Mouse (Mus musculus) kidney, embryonic 16.5 days (tissue): ENCODE data around the gene Mettl22. TPM values are rescaled to one million over a fixed set of nuclear protein-coding genes. Genes with fewer than 3 reads are reported as not detected.

ENCODE experiments used
- ATAC-seq: fragments of 200-750 bp; cut with Nextera tagmentation; 2 replicates; pipeline ENCODE4 v1.8.0; 2017; ENCODE audit warnings: moderate TSS enrichment; ENCODE audit not compliant: low FRiP score, low TSS enrichment
- H3K27ac ChIP-seq: fragments of 300-500 bp; sonication (generic); 2 replicates; pipeline ENCODE4 v1.5.1; 2014; ENCODE audit warnings: low read length
- H3K27me3 ChIP-seq: fragments of 300-500 bp; sonication (generic); 2 replicates; pipeline ENCODE4 v1.6.1; 2014; ENCODE audit warnings: low read length, control low read depth, mixed read lengths; ENCODE audit not compliant: insufficient read depth
- H3K36me3 ChIP-seq: fragments of 300-500 bp; sonication (generic); 2 replicates; pipeline ENCODE4 v1.6.1; 2014; ENCODE audit warnings: low read length, control low read depth, mixed read lengths; ENCODE audit not compliant: insufficient read depth
- H3K4me1 ChIP-seq: fragments of 300-500 bp; sonication (generic); 2 replicates; pipeline ENCODE4 v1.6.1; 2014; ENCODE audit warnings: low read length, control low read depth, mixed read lengths; ENCODE audit not compliant: insufficient read depth
- H3K4me2 ChIP-seq: fragments of 300-500 bp; sonication (generic); replicated peaks from 2 replicates; pipeline ENCODE4 v1.6.1; 2014; ENCODE audit warnings: low read depth, low read length
- H3K4me3 ChIP-seq: fragments of 300-500 bp; sonication (generic); 2 replicates; pipeline ENCODE4 v1.5.1; 2014; ENCODE audit warnings: mild to moderate bottlenecking, low read length
- H3K9ac ChIP-seq: fragments of 300-500 bp; sonication (generic); replicated peaks from 2 replicates; pipeline ENCODE4 v1.6.1; 2014; ENCODE audit warnings: low read length
- H3K9me3 ChIP-seq: fragments of 300-500 bp; sonication (generic); 2 replicates; pipeline ENCODE4 v1.6.1; 2016; ENCODE audit warnings: low read length, control low read depth
- WGBS: fragments of 180-500 bp; shearing (Covaris S2); extraction: QIAGEN DNeasy Blood & Tissue Kit; methylation state at CpG from one replicate; pipeline ENCODE4 v1.1.7; 2014; 5-methylcytosine and 5-hydroxymethylcytosine counted together
- polyA plus RNA-seq: library from polyadenylated mRNA; unstranded; fragments of >200 nt; fragmentation: Nextera tagmentation; extraction: Ambion mirVana; gene quantifications from 2 replicates; pipeline ENCODE4 v1.2.1, GENCODE M21; 2015

Gene Mettl22
- polyA plus RNA-seq, 1 experiment from 2014 or later: 20.5 TPM

DNA sequence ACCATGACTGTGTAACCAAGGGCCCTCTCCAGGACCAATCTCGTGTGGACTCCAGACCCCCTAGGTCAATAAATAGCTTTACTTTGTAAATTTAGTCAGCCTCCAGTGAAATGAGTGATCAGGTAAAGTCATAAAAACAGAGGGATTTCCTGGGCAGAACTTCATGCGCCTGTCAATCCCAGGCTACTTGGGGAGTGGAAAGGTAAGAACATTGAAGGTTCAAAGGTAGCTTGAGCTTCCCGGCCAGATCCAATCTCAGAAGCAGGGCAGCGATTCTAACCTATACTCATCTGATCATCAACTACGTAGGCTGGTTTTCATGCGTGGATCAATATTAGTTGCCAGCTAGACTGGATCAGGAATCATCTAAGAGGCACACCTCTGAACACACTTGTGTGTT is 24.3 kb upstream of the Mettl22 start:
- H3K27ac ChIP-seq: no peak overlapping the region
- H3K4me1 ChIP-seq: no peaks in the 10 kb centered on the region
- H3K36me3 ChIP-seq: no peaks in the 10 kb centered on the region
- no peak overlapping the region for H3K4me3 ChIP-seq
- no peaks in the 10 kb centered on the region for H3K9me3 ChIP-seq
- no peaks in the 10 kb centered on the region for H3K27me3 ChIP-seq
- 82% methylated on average over 6 of the region's 6 CpGs for WGBS
- no peak overlapping the region for H3K9ac ChIP-seq
- ATAC-seq: no peak
- no peak overlapping the region for H3K4me2 ChIP-seq

DNA sequence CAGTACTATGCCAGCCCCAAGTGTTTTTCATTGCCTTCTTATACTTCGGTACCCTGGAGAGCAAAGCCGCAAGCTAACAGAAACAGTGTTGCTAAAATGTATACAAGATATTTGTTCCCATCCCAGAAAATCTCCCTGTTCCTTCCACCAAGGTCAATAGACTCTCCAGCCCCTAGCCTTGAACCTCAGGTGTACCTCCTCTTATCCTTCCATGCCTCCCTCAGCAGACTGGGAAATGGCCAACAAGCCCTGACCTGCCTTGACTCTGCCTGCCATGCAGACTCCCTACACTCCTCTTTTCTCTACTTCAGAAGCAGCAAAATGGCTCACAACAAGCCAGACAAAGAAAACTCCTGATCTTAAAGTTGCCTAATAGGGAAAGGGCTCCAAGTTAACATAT is 17.3 kb upstream of the Mettl22 start:
- H3K9me3 ChIP-seq: no peaks in the 10 kb centered on the region
- H3K4me2 ChIP-seq: no peak overlapping the region
- no peak overlapping the region for H3K9ac ChIP-seq
- ATAC-seq: no peak
- 93% methylated on average over 2 of the region's 2 CpGs for WGBS
- no peak overlapping the region for H3K27ac ChIP-seq
- H3K27me3 ChIP-seq: 0 out of 2 replicates have a peak, but pooled peaks cover 2% of the 10 kb centered on the region
- H3K36me3 ChIP-seq: no peaks in the 10 kb centered on the region
- H3K4me3 ChIP-seq: no peak overlapping the region
- no peaks in the 10 kb centered on the region for H3K4me1 ChIP-seq

DNA sequence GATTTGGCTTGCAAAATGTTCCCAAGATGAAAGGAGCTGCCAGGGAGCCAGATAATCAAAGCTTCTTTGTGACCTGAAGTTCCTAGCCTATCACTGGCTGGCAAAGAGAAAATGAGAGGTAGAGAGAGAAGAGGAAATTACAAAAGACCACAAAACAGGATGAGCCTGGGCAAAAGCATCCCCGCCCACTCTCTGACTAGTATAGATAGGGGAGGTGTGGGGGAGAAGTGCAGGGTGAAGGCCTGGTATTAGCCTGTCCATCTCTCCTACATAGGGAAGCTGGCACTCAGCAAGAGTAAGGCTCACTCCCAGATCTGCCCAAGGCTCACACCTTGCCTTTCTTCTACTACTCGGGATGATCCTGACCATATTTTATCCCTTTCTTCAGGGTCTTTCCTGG is 15.4 kb upstream of the Mettl22 start:
- Histone ChIP-seq H3K4me2 (no peak overlapping the region), H3K27ac (no peak overlapping the region), H3K4me3 (no peak overlapping the region), H3K9me3 (no peaks in the 10 kb centered on the region), H3K27me3 (0 out of 2 replicates have a peak, but pooled peaks cover 2% of the 10 kb centered on the region), H3K9ac (no peak overlapping the region), H3K4me1 (no peaks in the 10 kb centered on the region), H3K36me3 (no peaks in the 10 kb centered on the region)
- 42% methylated on average over 2 of the region's 2 CpGs for WGBS
- no peak for ATAC-seq

DNA sequence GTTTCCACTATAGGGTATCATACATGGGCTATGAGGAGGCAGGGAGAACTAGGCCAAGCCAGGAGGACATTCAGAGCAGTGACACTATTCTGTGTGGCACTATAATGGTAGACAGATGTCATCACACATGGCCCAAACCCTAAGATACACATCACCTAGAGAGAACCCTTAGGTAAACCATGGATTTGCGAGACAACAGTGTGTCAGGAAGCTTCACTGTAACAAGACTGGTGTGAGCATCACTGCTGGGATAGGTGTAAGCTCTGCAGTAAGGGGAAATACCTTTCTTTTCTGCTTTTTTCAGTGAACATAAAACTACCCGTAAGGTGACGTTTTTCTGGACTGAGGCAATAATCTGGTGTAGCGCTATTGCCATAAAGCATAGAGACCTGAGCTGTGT is 12.2 kb upstream of the Mettl22 start:
- no peak overlapping the region for H3K27ac ChIP-seq
- H3K4me3 ChIP-seq: no peak overlapping the region
- no peak overlapping the region for H3K9ac ChIP-seq
- 0 out of 2 replicates have a peak, but pooled peaks cover 2% of the 10 kb centered on the region for H3K27me3 ChIP-seq
- ATAC-seq: no peak
- no peaks in the 10 kb centered on the region for H3K9me3 ChIP-seq
- no peak overlapping the region for H3K4me2 ChIP-seq
- H3K4me1 ChIP-seq: no peaks in the 10 kb centered on the region
- 91% methylated on average over 4 of the region's 4 CpGs for WGBS
- no peaks in the 10 kb centered on the region for H3K36me3 ChIP-seq

DNA sequence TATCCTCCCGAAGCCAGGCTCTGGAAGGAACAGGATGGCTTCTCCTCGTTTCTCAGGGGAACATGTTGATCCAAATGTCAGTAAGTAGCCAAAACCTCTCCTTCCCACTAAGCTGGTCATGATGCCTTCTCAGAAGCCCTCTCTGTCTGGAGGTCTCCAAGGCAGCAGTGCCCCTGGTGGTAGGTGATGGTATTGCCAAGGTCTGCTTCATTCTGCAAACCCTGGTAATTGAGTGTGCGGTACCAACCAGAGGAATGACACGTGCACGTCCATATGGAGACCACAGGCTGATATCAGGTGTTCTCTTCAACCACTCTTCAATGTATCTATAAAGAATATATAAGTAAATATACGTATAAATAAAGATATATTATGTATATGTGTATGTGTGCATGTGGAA is 11.5 kb upstream of the Mettl22 start:
- H3K27ac ChIP-seq: no peak overlapping the region
- H3K4me2 ChIP-seq: no peak overlapping the region
- WGBS: 36% methylated on average over 6 of the region's 6 CpGs
- ATAC-seq: no peak
- H3K27me3 ChIP-seq: no peaks in the 10 kb centered on the region
- no peaks in the 10 kb centered on the region for H3K4me1 ChIP-seq
- H3K9me3 ChIP-seq: no peaks in the 10 kb centered on the region
- no peaks in the 10 kb centered on the region for H3K36me3 ChIP-seq
- H3K9ac ChIP-seq: no peak overlapping the region
- H3K4me3 ChIP-seq: no peak overlapping the region

DNA sequence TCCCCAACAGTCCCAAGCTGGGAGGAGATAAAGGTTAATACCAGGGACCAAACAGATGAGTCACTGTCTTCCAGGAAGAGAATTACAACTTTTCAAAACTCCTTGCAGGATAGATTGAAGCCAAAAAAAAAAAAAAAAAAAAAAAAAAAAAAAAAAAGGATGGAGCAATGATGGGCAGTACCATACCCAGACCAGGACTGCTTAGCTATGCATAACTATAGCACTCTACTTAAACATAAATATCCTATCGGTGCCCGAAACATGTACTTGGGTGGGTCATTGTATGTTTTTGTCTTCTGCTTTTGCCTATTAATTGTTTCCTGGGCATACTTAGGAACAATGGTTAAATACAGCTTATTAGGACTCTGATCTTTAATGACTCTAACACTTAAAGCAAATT is 456 bp upstream of the Mettl22 start:
- 77% methylated on average over 2 of the region's 2 CpGs for WGBS

DNA sequence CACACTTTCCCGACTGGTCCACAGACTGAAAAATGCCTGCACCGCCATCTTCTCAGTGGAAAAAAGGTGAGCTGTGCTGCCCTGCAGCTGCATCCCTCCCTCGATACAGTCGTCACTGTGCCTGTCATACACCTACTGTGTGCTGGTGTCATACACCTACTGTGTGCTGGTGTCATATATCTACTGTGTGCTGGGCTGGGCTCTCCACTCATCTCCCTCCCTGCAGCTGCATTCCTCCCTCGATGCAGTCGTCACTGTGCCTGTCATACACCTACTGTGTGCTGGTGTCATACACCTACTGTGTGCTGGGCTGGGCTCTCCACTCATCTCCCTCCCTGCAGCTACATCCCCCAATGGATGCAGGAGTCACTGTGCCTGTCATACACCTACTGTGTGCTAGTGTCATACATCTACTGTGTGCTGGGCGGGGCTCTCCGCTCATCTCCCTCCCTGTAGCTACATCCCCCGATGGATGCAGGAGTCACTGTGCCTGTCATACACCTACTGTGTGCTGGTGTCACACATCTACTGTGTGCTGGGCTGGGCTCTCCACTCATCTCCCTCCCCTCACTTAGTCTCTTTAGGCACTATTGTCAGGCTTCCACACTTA is 16.9 kb downstream of the Mettl22 start:
- Histone ChIP-seq H3K9me3 (no peaks in the 10 kb centered on the region), H3K27ac (no peak overlapping the region), H3K4me1 (peaks cover 6% of the 10 kb centered on the region), H3K4me2 (no peak overlapping the region), H3K27me3 (no peaks in the 10 kb centered on the region), H3K36me3 (peaks cover 30% of the 10 kb centered on the region), H3K9ac (no peak overlapping the region), H3K4me3 (no peak overlapping the region)
- ATAC-seq: no peak
- 90% methylated on average over 9 of the region's 9 CpGs for WGBS

More for the DNA sequence above, 456 bp upstream of the Mettl22 start:
- H3K27me3 ChIP-seq: no peaks in the 10 kb centered on the region
- H3K4me2 ChIP-seq: peak overlapping the region; percentile 65
- no peaks in the 10 kb centered on the region for H3K9me3 ChIP-seq
- peaks cover 10% of the 10 kb centered on the region for H3K4me1 ChIP-seq
- H3K9ac ChIP-seq: peak overlapping the region; percentile 88; the same call in 1 of the 2 replicates
- H3K4me3 ChIP-seq: peak overlapping the region; percentile 86
- no peak overlapping the region for H3K27ac ChIP-seq
- no peaks in the 10 kb centered on the region for H3K36me3 ChIP-seq
- peak; percentile 46; the same call in 1 of the 2 replicates for ATAC-seq

DNA sequence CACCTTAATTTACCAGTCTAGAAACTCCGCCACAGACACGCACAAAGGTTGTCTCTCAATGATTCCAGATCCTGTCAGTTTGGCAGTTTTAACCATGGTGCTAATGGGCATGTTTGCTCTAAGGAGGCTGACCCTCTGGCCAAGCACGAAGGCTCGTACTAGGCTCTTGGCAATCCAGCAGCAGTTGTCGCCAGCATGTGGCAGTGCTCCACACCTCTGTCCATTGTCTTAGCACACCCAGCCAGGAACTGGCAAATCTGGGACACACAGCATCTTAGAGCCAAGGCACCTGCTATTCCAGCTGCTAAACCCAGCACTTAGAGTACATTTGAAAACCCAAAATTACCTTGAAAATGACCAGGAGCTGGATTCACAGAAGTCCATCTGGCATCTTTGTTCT is 18.8 kb downstream of the Mettl22 start:
- 62% methylated on average over 5 of the region's 5 CpGs for WGBS
- H3K4me1 ChIP-seq: peaks cover 6% of the 10 kb centered on the region
- H3K4me2 ChIP-seq: no peak overlapping the region
- H3K27ac ChIP-seq: no peak overlapping the region
- H3K9me3 ChIP-seq: no peaks in the 10 kb centered on the region
- no peak overlapping the region for H3K4me3 ChIP-seq
- peaks cover 22% of the 10 kb centered on the region for H3K36me3 ChIP-seq
- no peaks in the 10 kb centered on the region for H3K27me3 ChIP-seq
- H3K9ac ChIP-seq: no peak overlapping the region
- ATAC-seq: no peak

DNA sequence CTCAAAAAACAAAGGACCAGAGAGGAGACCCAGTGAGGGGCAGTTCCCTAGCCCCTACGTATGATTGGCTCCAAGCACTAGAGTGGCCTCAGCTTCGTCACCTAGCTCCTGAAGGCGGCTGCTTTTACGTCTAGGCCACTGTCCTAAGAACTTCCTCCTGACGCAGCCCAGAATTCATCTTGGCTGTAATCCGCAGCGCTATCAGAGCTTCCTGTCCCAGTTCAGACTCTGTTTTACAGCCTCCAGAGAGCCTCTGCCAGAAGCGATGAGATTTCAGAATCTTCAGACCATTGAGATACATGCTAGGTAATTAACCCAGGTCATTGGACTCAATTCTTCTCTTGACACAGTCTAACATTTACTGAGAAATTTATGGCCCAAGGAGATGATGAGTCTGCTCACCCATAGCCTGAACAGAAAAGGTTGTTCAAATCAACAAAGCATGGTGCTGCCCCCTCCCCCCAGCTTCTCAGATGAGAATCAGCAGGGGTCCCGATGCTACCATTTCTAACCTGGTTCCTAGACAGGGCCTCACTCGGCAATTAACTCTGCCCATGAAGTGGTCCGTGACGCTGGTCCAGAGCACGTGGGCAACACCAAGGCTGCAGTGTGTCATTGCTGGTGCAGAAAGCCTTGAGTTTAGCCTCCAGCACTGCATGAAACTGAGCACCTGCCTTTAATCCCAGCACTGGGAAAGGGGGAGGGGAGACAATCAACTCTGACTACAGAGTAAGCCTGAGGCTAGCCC is 21.3 kb downstream of the Mettl22 start:
- 10% methylated on average over 13 of the region's 13 CpGs for WGBS
- Histone ChIP-seq H3K9ac (no peak overlapping the region; the same call in 1 of the 2 replicates), H3K4me3 (no peak overlapping the region), H3K9me3 (no peaks in the 10 kb centered on the region), H3K4me1 (peaks cover 6% of the 10 kb centered on the region), H3K4me2 (no peak overlapping the region), H3K27me3 (no peaks in the 10 kb centered on the region), H3K27ac (no peak overlapping the region), H3K36me3 (peaks cover 8% of the 10 kb centered on the region; the same call in 1 of the 2 replicates)
- ATAC-seq: peak; percentile 94

DNA sequence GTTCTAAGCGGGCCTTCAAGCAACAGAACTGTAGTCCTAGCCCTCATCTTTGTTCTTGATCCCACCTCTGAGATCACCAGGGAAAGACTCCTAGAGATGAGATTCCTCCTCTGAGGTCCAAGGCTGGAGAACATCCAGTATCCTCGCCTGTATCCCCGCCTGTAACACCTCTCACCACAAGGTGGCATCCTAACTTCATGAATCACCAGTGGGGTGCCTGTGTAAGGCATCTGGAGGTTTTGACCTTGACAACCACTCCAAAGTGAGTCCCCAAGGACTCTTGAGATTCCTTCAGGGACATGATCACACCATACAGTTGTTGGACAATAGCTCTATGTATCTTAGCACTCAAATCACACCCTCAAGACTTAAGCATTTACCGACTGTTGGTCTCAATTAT is 23.7 kb downstream of the Mettl22 start:
- H3K27me3 ChIP-seq: no peaks in the 10 kb centered on the region; the same call in 1 of the 2 replicates
- no peaks in the 10 kb centered on the region for H3K9me3 ChIP-seq
- peaks cover 6% of the 10 kb centered on the region for H3K4me1 ChIP-seq
- WGBS: 23% methylated on average over 4 of the region's 4 CpGs
- ATAC-seq: 0 out of 2 replicates have a peak, but pooled peaks have one; percentile 39
- H3K27ac ChIP-seq: no peak overlapping the region
- no peak overlapping the region for H3K9ac ChIP-seq
- H3K36me3 ChIP-seq: no peaks in the 10 kb centered on the region
- H3K4me2 ChIP-seq: no peak overlapping the region
- no peak overlapping the region for H3K4me3 ChIP-seq
